Mouse (Mus musculus): ENCODE measurements at regions not wholly inside any gene's neighbourhood (a gene's known extent, or its start where the extent isn't known, plus 50 kb on each side); places are given as distances from the start of the nearest gene placed in this dataset.

DNA sequence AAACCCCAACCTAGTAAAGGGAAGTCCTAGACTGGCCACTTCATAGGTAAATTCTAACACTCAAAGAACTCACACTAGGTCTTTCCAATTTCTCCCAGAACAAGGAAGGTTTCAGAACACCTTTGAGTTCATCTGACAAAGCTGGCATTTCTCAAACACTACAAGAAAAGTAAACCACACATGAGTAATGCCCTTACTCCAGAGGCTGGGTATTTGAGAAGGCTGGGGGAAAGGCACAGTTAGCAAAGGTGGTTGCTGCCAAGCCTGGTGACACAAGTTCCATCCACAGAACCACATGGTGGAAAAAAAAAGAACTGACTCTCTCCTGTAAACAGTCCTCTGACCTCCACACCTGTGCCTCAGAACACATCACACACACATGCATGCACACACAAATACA lies 111.9 kb upstream of the Ccnd1 start:
- intact Hi-C loops (cut with DNase I), result no loop called here
- DNase-seq (ENCODE audit: low spot score in 2 of 2), result no peak

DNA sequence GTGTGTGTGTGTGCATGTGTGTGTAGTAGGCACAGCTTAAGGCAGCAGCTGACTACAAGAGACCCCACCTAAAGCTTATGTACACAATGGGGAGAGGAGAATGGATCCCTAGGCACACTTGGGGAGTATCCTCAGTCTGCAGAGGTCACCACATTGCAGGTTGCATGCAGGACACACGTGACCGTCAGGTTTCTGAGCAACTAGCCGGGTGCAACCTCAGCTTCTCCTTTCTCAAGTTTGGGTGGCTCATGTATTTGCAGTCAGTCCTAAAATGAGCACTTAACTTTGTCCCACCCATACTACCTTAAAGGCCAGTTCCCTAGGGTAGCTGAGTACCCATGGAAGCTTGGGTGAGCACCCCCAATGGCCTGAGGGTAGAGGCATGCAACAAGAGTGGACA lies 111.0 kb upstream of the Ccnd1 start:
- intact Hi-C loops (cut with DNase I), result no loop called here
- DNase-seq (ENCODE audit: low spot score in 2 of 2), result no peak

DNA sequence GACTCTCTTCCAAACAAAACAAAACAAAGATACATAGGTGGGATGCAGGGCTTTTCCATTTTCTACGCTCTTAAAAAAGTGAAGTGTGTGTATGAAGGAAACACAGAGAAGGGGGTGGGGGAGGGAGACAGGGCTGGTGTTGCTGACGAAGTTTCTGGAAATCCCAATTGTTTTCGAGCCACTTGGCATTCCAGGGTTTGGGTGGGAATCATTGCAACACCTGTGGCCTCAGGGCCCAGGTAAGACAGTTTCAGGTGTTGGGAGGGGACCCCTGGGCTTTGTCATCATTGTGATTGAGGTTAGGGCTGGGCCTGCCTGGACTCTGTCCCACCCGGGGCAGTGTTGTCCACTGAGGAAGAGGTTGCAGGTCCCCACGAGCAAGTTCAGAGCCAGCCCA lies 108.8 kb upstream of the Ccnd1 start:
- no peak for DNase-seq (ENCODE audit: low spot score in 2 of 2)
- intact Hi-C loops (cut with DNase I), result no loop called here

DNA sequence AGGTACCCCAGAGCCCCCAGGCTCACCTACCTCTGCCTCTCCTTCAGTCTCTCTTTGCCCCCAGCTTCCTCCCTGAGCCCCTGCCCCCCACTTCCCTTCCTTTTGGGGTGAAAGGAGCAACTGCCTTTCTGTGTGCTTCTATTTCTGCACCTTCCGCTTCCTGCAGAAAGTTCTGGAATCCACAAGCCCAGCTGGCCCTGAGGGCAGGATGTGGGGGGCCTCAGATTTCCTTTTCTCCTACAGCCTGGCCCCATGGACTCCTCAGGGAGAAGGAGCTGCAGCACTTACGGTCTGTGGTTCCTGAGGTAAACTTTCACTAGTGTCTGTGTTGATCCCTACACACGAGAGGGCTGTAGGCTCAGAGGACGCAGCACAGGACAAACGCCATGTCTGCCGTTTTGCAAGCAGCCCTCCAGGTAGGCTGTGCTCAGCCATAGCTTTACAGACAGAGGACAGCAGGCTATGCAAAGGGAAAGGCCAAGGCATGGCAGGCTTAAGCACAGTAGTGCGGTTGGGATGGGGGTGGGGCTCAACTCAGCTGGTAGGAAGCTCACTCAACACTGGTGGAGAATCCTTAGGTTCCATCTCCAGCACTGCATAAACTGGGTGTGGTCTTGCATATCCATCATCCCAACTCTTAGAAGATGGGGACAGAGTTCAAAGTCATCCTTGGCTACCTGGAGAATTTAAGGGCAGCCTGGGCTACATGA lies 108.2 kb upstream of the Ccnd1 start:
- peak in 1 of 2 experiments; percentile 11 for DNase-seq (ENCODE audit: low spot score in 2 of 2)
- intact Hi-C loops (cut with DNase I), result no loop called here

DNA sequence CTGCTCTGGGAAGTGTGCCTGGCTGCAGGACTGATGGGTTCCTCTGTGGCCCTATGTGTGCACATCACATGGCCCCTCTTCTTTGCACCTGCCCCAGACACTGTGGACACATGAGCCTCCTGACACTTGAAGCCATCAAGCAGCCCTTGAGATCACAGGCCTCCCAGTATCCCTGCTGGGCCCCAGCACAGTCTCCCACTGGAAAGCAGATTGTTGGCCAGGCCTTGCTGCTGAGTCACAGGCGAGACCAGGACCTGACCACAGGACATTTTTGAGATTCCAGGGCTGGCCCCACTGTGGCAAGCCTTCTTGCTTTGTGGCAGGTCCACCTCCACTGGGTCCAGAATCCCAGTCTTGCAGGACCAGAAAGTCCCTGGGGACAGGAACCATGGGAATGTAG lies 105.5 kb upstream of the Ccnd1 start:
- DNase-seq (ENCODE audit: low spot score in 2 of 2), result no peak
- intact Hi-C loops (cut with DNase I), result no loop called here

DNA sequence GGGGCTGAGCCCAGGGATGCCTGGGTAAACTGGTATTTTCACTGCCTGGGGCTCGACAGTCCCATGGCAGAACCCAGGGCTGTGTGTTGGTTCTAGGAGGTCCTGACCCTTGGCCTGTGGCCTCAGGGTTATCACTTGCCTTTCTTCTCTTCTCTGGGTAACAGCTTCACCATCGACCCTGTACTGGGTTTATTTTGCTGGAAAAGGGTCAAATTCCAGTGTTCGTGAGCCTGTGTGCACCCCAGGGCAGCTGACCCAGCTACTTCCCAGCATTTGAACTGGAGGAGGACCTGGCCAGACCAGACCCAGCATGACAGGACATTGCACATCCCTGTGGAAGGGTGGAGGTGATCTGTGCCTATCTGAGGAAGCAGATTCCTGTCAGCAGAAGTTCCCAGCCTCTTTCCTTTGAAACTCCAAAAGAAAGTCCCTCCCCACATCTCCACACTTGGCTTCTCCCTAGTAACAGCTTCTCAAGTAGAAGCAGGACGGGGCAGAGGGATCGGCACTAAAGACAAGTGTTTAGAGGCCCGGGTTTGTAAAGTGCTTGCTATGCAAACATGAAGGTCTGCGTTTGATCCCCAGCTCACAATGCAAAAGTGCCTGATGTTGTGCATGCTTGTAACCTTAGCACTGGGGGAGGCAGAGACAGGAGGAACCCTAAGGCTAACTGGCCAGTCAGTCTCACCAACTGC lies 103.9 kb upstream of the Ccnd1 start:
- intact Hi-C loops (cut with DNase I), result no loop called here
- DNase-seq (ENCODE audit: low spot score in 2 of 2), result no peak

DNA sequence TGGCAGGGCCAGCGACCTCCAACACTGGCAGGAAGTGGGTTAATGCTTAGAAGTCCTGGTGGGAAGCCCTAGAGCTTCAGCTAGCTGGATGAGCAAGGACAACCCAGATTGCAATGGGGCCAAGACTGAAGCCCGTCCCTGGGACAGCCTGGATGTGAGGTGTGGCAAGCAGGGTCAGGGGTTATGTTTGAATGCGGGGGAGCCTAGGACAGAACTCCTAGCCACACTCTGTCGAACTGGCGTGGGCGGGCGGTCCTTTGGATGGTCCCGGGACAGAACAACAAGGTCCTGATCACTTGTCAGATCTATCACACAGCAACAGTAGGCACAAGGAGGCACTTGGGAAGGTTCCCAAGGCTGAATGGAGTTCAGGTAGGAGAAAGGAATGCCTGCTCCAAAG lies 101.1 kb upstream of the Ccnd1 start:
- DNase-seq (ENCODE audit: low spot score in 2 of 2), result no peak
- intact Hi-C loops (cut with DNase I), result no loop called here

DNA sequence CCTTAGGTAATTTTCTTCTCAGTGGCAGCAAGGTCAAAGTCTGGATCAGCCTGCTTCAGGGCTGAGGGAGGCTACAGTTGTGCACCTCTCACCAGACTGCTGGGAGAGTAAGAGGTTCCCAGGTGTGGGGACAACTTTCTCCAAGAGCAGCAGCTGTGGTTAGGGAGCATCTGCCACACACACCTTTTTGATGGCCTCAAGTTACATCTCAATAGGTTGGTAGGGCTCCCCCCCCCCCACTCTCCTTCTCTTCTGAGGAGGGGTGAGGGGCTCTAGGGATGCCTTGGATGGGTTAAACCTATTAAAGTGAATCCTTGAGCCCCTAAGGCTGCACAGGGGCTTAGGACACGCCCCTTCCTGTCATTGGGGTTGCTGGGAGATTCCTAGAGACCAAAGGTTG lies 94.7 kb upstream of the Ccnd1 start:
- intact Hi-C loops (cut with DNase I), result loop anchor here (5.0 kb wide), 1 partner anchor 97 kb away; the partner anchor contains the start of gene Ccnd1
- no peak for DNase-seq (ENCODE audit: low spot score in 2 of 2)

DNA sequence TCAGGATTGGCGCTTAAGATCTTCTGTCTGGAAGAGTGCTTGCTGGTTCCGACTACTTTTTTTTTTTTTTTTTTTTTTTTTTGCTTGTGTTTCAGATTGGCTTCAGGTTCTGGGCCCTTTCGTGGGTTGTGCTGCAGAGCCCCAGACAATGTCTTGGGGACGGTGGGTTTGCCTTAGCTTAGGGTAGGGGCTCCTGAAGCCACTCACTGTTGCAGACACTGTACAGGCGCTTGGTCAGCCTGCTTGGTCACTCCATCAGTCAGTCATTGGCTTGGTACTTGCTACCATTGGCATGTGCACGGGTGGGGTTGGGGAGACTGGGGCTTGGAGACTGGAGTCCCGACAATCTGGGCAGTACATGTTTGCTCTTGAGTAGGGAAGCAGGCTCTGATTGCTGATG lies 91.5 kb upstream of the Ccnd1 start:
- intact Hi-C loops (cut with DNase I), result loop anchor here (5.0 kb wide), 1 partner anchor 94 kb away; the partner anchor contains the start of gene Ccnd1
- DNase-seq (ENCODE audit: low spot score in 2 of 2), result no peak

DNA sequence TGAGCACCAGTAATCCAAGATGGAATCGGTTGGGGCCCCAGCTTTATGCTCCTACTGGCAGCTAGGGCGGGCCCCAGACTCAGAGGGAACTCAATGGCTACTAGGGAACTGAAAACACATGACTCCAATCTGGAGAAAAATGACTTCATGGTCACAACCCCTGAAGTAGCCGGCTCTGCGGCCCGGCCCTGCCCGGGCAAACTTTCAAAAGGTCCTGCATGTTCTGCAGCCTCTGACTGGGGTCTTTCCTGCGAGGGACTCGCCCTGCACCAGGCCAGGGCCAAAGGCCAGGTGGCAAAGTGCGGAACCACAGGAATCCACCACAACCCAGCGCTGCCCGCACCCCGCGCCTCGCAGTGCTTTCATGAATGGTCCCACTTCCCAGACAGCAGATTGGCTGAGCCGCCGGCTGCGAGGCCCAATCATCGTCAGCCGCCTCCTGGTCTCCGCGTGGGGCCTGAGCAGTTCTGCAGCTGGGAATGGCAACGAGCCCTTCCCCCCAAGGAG lies 91.0 kb upstream of the Ccnd1 start:
- intact Hi-C loops (cut with DNase I), result loop anchor here (5.0 kb wide), 1 partner anchor 93 kb away; the partner anchor contains the start of gene Ccnd1
- peak; percentile 74 to 86 for DNase-seq (ENCODE audit: low spot score in 2 of 2)

DNA sequence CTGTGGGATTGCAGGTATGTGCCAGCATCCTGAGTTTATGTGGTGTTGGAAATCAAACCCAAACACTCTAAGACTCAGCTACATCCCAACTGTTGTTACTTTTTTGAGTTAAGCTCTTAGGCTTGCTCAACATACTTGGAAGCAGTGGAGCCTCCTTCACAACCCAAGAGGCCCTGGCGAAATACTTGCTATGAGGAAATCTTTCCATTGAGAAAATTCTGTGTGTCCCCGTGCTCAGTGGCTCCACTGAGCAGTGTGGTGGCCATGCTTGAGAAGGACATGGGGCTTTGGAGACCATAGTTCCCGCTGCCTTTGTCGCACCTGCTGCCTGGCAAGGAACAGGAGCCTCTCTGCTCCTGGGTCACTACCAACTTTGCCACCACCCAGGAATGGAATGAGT lies 89.9 kb upstream of the Ccnd1 start:
- intact Hi-C loops (cut with DNase I), result loop anchor here (5.0 kb wide), 1 partner anchor 92 kb away; the partner anchor contains the start of gene Ccnd1
- DNase-seq (ENCODE audit: low spot score in 2 of 2), result no peak

DNA sequence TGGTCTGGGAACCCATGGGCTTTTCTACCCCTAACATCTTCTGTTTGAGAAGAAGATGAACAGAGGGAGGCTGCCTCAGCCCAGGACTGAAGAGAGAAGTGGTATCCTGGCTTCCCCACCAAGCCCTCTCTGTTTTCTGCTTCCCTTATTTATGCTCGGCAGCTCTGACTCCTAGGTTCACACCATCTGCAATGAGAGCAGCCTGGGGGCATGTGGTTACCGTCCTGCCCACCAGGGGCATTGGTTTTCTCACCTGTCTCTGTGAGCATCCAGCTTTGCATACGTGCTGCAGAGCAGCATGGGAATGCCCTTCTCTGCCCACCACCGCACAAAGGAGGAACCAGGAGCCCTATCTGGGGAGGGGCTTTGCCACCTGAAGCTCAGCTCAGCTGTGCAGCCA lies 89.4 kb upstream of the Ccnd1 start:
- DNase-seq (ENCODE audit: low spot score in 2 of 2), result no peak
- intact Hi-C loops (cut with DNase I), result no loop called here

DNA sequence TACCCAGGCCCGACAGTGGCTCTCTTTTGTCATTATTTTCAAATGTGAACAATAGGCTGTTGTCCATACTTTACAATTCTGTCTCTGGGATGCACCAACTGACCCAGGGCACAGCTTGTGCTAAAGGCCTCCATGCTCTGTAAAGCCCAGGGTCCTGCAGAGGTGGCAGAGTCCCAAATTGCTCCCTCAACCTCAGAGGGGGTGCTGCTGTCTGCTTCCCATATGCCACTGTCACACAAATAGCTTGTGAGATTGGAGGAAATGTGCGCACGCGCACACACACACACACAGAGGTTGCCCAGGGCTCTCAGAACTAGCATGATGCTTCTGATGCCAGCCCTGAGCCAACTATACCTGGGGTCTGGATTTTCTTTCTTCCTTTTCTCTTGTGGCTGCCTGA lies 87.3 kb upstream of the Ccnd1 start:
- intact Hi-C loops (cut with DNase I), result no loop called here

DNA sequence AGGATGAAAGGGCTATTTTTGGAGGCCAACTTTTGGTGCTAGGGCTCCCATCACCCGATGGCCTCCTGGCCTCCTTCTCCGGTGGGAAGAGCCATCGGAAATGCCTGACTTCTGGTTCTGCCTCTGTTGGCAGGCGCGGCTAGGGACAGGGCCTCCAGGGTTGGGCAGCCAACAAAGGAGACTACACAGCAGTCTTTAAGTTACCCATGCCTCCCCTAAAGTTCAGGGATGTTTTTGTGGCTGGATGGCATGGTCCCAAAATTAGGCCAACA lies 86.2 kb upstream of the Ccnd1 start:
- no peak for DNase-seq (ENCODE audit: low spot score in 2 of 2)
- intact Hi-C loops (cut with DNase I), result no loop called here

More for the DNA sequence above, 87.3 kb upstream of the Ccnd1 start:
- no peak for DNase-seq (ENCODE audit: low spot score in 2 of 2)

DNA sequence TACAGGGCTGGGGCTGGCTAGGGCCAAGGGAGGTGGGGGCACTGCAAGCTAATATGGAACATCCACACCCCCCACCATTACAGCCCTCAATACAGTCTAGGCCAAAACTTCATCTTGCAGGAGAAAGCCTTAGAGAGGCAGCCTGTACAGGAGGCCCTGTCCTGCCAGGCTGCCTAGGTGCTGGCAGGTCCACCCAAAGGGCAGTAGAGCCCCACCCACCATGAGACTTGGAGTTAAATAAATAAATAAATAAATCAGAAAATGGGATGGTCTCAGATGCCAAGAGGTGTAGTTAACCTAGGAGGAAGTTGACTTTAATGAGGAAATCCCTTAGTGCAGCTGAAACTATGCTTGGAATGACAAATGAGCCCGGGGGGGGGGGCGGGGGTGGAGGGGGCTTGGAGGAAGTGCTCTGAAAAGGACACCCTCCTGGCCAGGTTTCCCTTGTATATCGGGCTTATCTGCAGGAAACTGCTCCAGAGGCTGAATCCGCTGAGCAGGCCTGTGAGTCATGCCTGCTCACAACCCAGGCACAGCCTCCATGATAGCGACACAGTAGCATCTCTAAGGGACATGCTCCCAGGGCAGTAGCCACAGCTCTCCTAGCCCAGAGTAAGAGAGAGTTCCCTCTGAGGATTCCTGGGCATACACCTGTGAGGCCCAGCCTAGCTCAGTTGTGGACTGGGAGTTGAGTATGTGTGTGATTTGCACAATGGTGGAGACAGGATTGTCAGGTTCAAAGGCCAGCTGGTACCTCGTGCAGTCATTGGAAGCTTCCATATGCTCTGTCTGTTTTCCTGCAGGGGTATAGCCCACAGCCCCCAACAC lies 85.7 kb upstream of the Ccnd1 start:
- intact Hi-C loops (cut with DNase I), result no loop called here
- no peak for DNase-seq (ENCODE audit: low spot score in 2 of 2)

DNA sequence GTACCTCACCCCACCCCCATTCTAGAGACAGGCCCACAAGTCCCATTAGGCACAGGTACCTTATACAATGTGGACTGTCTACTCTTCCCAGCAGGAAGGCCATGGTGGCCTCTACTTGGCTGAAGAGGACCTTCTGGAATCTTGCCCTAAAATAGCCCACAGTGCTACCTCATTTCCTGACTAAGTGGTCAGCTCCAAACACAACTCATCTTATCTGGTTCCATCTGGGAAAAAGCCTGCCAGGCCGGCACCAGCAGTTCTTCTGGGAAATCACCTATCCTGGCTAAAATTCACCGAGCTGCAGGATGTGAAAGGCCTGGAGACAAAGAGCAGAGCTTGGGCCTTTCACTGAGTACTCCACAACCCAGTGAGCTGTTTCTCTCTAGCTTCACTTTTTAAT lies 84.9 kb upstream of the Ccnd1 start:
- intact Hi-C loops (cut with DNase I), result no loop called here
- no peak for DNase-seq (ENCODE audit: low spot score in 2 of 2)

DNA sequence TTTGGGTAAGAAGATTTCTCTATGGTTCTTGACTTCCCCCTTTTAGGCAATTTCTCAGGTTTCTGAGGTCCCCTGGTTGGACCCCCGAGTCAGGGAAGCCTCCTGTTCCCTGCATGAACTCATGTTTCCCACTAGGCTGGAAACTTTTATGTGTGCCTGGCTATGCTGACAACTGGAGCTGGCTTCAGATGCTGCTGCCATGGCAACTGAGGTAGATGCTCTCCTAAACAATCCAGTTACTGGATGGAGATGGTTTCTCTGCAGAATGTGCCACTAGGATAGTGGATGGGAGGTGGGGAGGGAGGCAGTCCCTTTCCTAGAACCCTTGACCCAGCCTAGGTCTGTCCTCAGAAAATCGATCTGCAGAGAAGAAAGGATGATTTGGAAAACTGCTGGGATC lies 79.4 kb upstream of the Ccnd1 start:
- intact Hi-C loops (cut with DNase I), result no loop called here
- DNase-seq (ENCODE audit: low spot score in 2 of 2), result peak; percentile 36 to 49

DNA sequence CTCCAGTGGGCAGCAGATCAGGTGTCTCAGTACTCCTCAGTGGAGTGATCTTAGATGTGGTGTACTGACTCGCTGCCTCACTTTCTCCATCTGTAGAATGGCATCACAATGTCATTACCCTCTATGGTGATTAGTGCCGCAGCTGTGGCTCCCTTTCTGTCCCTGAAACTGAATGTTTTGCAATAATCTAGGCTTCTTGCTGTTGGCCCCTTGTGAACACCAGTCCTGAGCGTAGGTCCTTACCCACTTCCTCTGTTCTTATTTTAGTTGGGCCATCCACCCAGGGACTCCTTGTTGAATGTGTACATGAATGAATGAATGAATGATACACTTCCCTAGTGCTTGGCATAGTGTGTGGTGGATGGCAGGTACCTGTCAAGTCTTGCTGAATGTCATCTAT lies 78.4 kb upstream of the Ccnd1 start:
- intact Hi-C loops (cut with DNase I), result no loop called here
- no peak for DNase-seq (ENCODE audit: low spot score in 2 of 2)

DNA sequence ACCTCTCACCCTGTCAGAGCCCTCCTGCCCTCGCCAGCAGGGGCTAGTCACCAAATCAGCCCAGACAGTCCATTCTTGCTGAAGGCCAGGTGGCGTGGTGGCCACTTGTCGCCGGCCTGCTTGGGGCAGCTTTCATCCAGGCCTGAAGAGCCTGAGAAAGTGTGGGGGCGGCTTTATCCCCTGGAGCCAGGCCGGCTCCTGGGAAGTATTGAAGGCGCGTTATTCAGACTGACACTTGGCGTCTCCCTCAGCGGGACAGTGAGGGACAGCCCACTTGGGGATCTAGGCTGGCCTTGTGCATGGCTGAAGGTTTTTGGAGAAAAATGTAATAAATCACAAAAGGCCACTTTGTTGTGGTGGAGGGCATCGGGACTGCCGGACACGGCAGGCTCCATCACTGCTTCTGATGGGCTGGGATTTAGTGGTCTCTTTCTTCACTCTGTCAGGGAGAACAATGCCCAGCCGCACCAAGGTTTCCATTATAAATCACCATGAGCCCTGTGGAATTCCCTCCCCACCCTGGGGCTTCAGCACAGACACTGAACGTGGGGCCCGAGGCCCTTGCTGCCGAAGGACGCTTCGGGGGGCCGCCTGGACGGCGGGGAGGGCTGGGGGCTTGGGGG lies 75.8 kb upstream of the Ccnd1 start:
- intact Hi-C loops (cut with DNase I), result no loop called here
- no peak for DNase-seq (ENCODE audit: low spot score in 2 of 2)

DNA sequence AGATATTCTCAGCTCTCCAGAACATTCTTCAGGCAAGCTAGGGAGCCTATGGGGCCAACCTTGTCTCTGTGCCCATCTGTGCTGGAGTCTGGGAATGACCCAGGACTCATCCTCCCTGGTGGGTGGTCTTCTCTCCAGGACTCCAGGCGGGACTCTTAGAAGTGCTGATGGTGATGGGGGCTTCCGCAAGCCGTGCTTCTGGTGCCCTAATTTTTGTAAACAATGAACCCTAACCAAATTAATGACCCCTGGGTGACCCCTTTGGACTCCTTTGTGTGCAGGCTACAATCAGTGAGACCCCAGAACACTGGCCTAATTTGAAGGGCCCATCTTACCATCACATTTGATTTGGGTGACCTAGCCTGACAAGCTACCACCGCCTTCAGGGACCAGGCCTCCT lies 71.0 kb upstream of the Ccnd1 start:
- no peak for DNase-seq (ENCODE audit: low spot score in 2 of 2)
- intact Hi-C loops (cut with DNase I), result no loop called here
